Mouse (Mus musculus): ENCODE measurements around the gene Rtl8a. TPM values are rescaled to one million over a fixed set of nuclear protein-coding genes. Genes with fewer than 3 reads are reported as not detected.
"Not testable (repeated sequence)": the region's sequence is repeated elsewhere in the genome, so short reads cannot be mapped to it uniquely, and the experiment has no call there.

Rtl8a gene
- polyA plus RNA-seq, 1 experiment: 49.8 TPM

DNA sequence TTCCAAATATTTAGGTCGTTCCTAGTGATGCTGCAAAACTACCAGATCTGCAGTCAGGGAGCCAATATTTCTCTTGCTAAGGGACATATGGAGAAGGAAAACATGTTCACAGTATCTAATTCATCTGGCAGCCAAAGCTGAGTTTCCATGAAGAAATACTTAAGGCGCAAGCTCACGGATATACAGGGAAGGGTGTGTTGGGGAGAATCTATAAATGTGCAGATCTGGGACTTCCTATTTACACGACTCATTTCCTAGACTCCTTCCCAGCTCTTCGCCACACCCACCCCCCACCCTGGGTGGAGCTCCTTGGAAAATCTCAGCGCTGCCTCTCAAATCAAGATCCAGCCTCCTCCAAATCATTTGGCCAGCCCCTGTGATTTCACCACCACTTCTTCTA is 2.4 kb upstream of the Rtl8a start:
- H3K4me1 ChIP-seq (ENCODE audit: control insufficient read depth, insufficient read depth, insufficient read length, low read length): no peaks in the 10 kb centered on the region
- H3K4me3 ChIP-seq (ENCODE audit: low read depth, low read length): no peak overlapping the region
- no peaks in the 10 kb centered on the region for H3K36me3 ChIP-seq (ENCODE audit: control insufficient read depth, insufficient read depth, low read length)
- 63% methylated on average over 6 of the region's 6 CpGs for WGBS
- no peak for TF ChIP-seq POLR2A (IDR thresholded peaks at IDR 0.05; ENCODE audit: low read depth, low read length)
- no peak for TF ChIP-seq CTCF (IDR thresholded peaks at IDR 0.05; ENCODE audit: extremely low read depth, insufficient read length, insufficient replicate concordance, low read depth, low read length)
- H3K27ac ChIP-seq (ENCODE audit: insufficient read depth, low read depth, low read length): no peak overlapping the region
- no peaks in the 10 kb centered on the region for H3K27me3 ChIP-seq (ENCODE audit: control insufficient read depth, insufficient read depth, low read length)

DNA sequence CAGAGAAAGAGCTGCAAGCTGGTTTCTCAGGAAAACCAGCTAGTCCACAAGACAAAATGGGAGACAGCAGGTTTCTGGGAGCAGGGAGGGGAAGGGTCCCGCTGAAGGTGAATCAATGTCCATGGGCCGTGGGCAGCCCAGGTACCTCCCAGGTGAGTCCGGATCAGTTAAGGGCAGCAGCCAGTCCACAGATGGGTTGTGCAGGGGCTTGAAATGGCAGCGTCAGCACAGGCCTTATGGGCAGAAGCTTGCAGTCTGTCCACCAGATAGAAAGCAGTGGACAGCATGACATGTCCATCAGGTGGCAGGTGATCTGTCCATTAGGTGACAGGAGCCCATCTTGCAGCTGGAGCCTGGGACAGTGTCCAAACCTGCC is 890 bp downstream of the Rtl8a start:
- H3K27me3 ChIP-seq (ENCODE audit: control insufficient read depth, insufficient read depth, low read length); H3K36me3 ChIP-seq (ENCODE audit: control insufficient read depth, insufficient read depth, low read length); H3K4me3 ChIP-seq (ENCODE audit: low read depth, low read length); H3K4me1 ChIP-seq (ENCODE audit: control insufficient read depth, insufficient read depth, insufficient read length, low read length); H3K27ac ChIP-seq (ENCODE audit: insufficient read depth, low read depth, low read length): not testable (repeated sequence)
- WGBS: 65% methylated on average over 4 of the region's 4 CpGs

DNA sequence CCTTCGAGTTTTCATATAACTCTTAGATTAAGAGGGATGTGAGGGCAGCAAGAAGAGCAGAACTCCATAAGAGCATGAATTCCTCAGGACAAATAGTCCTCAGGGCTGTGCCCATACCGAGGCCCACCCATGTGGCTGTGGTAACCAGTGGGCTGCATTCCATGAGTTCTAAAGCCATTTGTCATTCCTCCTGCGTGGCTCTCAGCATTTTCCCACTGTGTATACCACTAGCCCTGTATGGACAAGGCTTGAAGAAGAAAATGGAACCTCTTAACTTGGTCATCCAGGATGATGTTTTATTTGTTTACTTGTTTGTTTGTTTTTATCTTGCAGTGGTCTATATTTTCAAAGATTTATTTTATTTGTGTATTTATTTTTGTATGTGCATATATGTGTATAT is 5.4 kb downstream of the Rtl8a start:
- 51% methylated on average over 3 of the region's 3 CpGs for WGBS

DNA sequence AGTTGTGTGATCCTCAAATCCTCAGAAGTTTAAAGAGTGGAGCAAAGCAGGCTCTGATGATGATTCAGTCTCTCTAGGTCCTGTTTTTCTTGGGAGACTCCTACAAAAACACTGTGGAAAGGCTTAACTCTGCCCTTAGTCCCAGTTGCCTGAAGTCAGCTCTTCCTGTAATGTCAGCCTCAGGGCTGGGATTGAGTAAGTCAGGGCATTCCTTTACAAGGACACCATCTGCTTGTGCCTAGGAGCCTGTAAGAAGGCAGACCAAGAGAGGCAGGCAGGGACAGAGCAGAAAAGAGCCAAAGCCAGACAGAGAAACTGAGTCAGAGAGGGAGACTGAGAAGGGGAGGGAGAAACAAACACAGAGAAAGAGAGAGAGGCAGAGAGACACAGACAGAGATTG is 32.1 kb downstream of the Rtl8a start:
- not testable (repeated sequence) for H3K4me3 ChIP-seq (ENCODE audit: low read depth, low read length); H3K36me3 ChIP-seq (ENCODE audit: control insufficient read depth, insufficient read depth, low read length); H3K27ac ChIP-seq (ENCODE audit: insufficient read depth, low read depth, low read length); H3K4me1 ChIP-seq (ENCODE audit: control insufficient read depth, insufficient read depth, insufficient read length, low read length); H3K27me3 ChIP-seq (ENCODE audit: control insufficient read depth, insufficient read depth, low read length)

More for the DNA sequence above, 5.4 kb downstream of the Rtl8a start:
- H3K36me3 ChIP-seq (ENCODE audit: control insufficient read depth, insufficient read depth, low read length); H3K27ac ChIP-seq (ENCODE audit: insufficient read depth, low read depth, low read length); H3K4me3 ChIP-seq (ENCODE audit: low read depth, low read length); H3K4me1 ChIP-seq (ENCODE audit: control insufficient read depth, insufficient read depth, insufficient read length, low read length); H3K27me3 ChIP-seq (ENCODE audit: control insufficient read depth, insufficient read depth, low read length): not testable (repeated sequence)

DNA sequence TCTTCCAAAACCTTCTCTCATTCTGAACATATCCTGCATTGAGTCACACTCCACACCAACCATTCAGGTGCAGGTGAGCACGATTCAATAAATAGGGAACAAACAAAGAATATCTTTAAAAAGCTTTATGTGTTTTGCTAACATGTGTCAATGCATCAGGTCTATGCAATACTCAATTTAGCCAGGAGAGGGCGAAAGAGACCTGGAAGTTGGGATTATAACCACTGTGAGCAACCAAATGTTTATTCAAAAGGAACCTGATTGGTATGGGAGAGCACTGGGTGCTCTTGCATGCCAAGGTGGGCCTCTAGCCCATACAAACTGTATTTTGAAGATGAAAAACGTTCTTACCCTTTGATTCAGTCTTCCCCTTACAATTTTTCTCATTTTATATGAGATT is 32.9 kb downstream of the Rtl8a start:
- no peaks in the 10 kb centered on the region for H3K4me1 ChIP-seq (ENCODE audit: control insufficient read depth, insufficient read depth, insufficient read length, low read length)
- TF ChIP-seq POLR2A (IDR thresholded peaks at IDR 0.05; ENCODE audit: low read depth, low read length): no peak
- TF ChIP-seq CTCF (IDR thresholded peaks at IDR 0.05; ENCODE audit: extremely low read depth, insufficient read length, insufficient replicate concordance, low read depth, low read length): no peak
- under 1% methylated on average over 3 of the region's 3 CpGs for WGBS

DNA sequence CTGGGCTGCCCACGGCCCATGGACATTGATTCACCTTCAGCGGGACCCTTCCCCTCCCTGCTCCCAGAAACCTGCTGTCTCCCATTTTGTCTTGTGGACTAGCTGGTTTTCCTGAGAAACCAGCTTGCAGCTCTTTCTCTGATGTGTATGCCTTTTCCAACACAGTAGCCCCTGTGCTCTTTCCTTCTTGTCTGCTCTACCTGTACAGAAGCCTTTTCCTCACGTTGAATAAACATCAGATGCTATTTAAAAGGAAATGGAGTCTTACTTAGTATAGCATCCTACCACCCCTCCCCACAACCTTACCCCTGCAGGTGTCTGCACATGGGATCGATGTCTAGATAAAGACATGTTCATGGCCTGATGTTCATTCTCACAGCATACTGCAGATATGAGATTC is 34.6 kb downstream of the Rtl8a start, which contains the start of gene Gm14597:
Gm14597 (minus strand) TSS at position 101 of the 400 bp plus-strand sequence.
- not testable (repeated sequence) for H3K36me3 ChIP-seq (ENCODE audit: control insufficient read depth, insufficient read depth, low read length); H3K27me3 ChIP-seq (ENCODE audit: control insufficient read depth, insufficient read depth, low read length); H3K4me1 ChIP-seq (ENCODE audit: control insufficient read depth, insufficient read depth, insufficient read length, low read length); H3K27ac ChIP-seq (ENCODE audit: insufficient read depth, low read depth, low read length)
- peak within 1 kb of the TSS; percentile 75 for H3K4me3 ChIP-seq (ENCODE audit: low read depth, low read length)
- WGBS: 80% methylated on average over 3 of the region's 4 CpGs

More for the DNA sequence above, 32.9 kb downstream of the Rtl8a start:
- no peak overlapping the region for H3K27ac ChIP-seq (ENCODE audit: insufficient read depth, low read depth, low read length)
- H3K27me3 ChIP-seq (ENCODE audit: control insufficient read depth, insufficient read depth, low read length): no peaks in the 10 kb centered on the region
- H3K36me3 ChIP-seq (ENCODE audit: control insufficient read depth, insufficient read depth, low read length): no peaks in the 10 kb centered on the region
- H3K4me3 ChIP-seq (ENCODE audit: low read depth, low read length): no peak overlapping the region

DNA sequence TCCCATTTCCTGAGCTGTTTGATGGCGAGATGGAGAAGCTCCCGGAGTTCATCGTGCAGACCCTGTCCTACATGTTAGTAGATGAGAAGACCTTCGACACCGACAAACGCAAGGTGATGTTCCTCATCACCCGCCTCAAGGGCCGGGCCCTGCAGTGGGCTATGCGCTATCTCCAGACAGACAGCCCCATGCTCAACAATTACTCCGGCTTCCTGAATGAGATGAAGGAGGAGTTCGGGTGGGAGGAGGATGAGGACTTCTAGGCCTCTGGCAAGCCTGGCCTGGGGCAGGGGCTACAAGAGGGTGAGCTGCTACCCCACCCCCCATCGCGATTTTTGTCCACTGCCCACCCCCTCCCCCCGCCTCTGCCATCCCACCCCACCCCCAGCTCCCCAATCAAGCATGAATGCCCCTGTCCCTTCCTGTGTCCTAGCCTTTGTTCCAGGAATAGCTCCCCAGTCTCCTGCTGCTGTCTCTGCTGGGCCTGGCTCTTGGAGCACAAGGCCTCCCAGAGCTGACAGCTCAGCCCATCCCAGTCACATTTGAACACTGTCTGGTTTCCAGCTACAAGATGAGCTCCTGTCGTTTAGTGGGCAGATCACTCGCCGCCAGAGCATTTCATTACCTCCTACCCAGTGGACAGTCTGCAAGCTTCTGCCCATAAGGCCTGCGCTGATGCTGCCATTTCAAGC is 35.2 kb downstream of the Rtl8a start:
- TF ChIP-seq POLR2A (IDR thresholded peaks at IDR 0.05; ENCODE audit: low read depth, low read length): no peak
- TF ChIP-seq CTCF (IDR thresholded peaks at IDR 0.05; ENCODE audit: extremely low read depth, insufficient read length, insufficient replicate concordance, low read depth, low read length): no peak
- 30% methylated on average over 17 of the region's 18 CpGs for WGBS
- Histone ChIP-seq H3K36me3 (ENCODE audit: control insufficient read depth, insufficient read depth, low read length) (no peaks in the 10 kb centered on the region), H3K27me3 (ENCODE audit: control insufficient read depth, insufficient read depth, low read length) (no peaks in the 10 kb centered on the region), H3K27ac (ENCODE audit: insufficient read depth, low read depth, low read length) (no peak overlapping the region), H3K4me3 (ENCODE audit: low read depth, low read length) (peak overlapping the region; percentile 75), H3K4me1 (ENCODE audit: control insufficient read depth, insufficient read depth, insufficient read length, low read length) (no peaks in the 10 kb centered on the region)
